Mouse (Mus musculus) kidney, adult 10 weeks (tissue): ENCODE results near the gene Olfr374. TPM values are rescaled to one million over a fixed set of nuclear protein-coding genes. Genes with fewer than 3 reads are reported as not detected.

Experiments used
- polyA plus RNA-seq: library from polyadenylated mRNA; stranded (reverse); fragments of 350-450 nt; fragmentation: Illumina TruSeq; extraction: RNeasy Lipid Tissue Mini Kit (QIAGEN cat#74804); gene quantifications from one replicate; pipeline ENCODE4 v1.2.3, GENCODE M21; 2014; ENCODE audit warnings: low read depth, low replicate concordance

Olfr374 gene
- not detected for polyA plus RNA-seq

DNA sequence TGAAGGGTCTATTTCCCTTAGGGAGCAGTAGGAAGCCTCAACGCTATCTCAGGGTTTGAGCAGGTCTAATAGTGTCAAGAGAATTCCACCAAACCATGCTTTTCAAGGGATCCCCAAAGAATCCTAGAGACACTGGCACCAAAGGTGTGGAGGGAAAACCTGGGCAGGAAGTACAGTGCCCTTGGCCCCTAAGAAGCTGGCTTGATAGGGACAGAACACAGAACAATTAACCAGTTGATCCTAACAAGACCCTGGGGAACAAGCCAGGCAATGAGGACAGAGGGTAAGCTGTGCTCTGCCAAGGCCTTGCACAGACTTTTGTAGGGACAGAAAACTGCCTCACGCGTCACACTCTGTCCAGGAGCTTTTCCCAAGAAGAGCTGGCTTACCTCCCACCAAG lies at the start of gene Olfr374:
Gene Olfr374, plus strand, starts transcription at position 301 of the 400 bp plus-strand sequence.

GRCm38 (mm10) chr8:72082877-72083276 lies 24.0 kb upstream of the Olfr374 start, which contains the start of gene Olfr373:
Olfr373 (plus strand) TSS chr8:72083177.

GRCm38 (mm10) chr8:72134756-72135445 lies 28.1 kb downstream of the Olfr374 start, which contains the start of gene Tpm4:
Tpm4 (plus strand) TSS chr8:72134975.

DNA sequence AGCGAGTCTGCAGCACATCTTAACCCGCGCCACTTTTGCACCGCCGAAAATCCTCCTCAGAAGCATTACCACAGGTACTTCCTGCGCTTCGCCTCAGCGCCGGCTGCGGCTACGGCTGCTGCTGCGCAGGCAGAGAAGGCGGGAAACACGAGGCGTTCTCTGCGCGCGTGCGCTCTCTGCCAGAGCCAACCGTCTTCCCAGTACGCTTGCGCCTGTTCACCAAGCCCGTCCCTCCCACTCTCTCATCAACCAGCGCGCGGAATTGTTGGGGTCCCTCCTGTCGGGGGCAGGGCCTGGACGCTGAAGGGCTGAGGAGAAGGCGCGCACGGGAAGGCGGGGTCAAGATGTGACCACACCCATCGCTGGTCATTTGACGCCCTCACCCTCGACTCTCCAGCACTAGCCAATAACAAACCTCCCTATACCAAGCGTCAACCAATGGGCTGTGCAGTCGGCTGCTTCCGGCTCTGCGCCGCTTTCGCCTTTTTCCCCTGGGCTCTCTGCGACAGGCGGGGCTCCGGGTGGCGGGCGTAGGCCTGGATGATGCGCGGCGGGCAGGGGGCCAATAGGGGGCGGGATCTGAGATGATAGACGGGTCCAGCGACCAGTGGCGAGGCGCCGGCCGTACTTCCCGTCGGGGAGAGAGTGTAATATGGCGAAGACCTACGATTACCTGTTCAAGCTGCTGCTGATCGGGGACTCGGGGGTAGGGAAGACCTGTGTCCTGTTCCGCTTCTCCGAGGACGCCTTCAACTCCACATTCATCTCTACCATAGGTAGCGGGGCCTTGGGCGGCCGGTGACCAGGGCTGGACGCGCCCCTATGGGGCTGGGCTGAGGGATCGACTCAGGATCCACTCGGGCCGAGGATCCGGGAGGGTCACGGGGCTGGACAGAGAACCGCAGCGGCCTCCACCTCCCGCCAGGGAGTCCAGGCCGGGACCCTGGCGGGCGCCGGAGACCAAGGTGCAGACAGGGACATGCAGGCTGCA lies 54.2 kb downstream of the Olfr374 start, which contains the start of gene Rab8a:
Gene Rab8a, plus strand, starts transcription at position 494 of the 991 bp plus-strand sequence.

Other genes starting within 250 kb of the Olfr374 start
- gene Zfp709, start 225.0 kb upstream of the Olfr374 start, polyA plus RNA-seq = 13.3 TPM
- 15.6 TPM for gene Zfp882, start 198.4 kb upstream of the Olfr374 start, polyA plus RNA-seq
- gene Zfp617, start 198.4 kb upstream of the Olfr374 start, polyA plus RNA-seq = 97.8 TPM
- gene Zfp961, start 156.0 kb upstream of the Olfr374 start, polyA plus RNA-seq = 53.4 TPM
- not detected for gene Cyp4f18, start 97.4 kb upstream of the Olfr374 start, polyA plus RNA-seq
- not detected for gene Olfr372, start 65.8 kb upstream of the Olfr374 start, polyA plus RNA-seq
- gene Olfr373, start 23.9 kb upstream of the Olfr374 start, polyA plus RNA-seq = not detected
- gene Tpm4, start 27.9 kb downstream of the Olfr374 start, polyA plus RNA-seq = 294 TPM
- 51.6 TPM for gene Rab8a, start 54.2 kb downstream of the Olfr374 start, polyA plus RNA-seq
- not detected for gene Hsh2d, start 82.6 kb downstream of the Olfr374 start, polyA plus RNA-seq
- not detected for gene Cib3, start 105.8 kb downstream of the Olfr374 start, polyA plus RNA-seq
- gene Gm11034, start 106.6 kb downstream of the Olfr374 start, polyA plus RNA-seq = not detected
- gene Fam32a, start 112.7 kb downstream of the Olfr374 start, polyA plus RNA-seq = 66.1 TPM
- gene Ap1m1, start 133.0 kb downstream of the Olfr374 start, polyA plus RNA-seq = 7.8 TPM
- gene Gm10282, start 198.2 kb downstream of the Olfr374 start, polyA plus RNA-seq = 1.4 TPM
- gene Klf2, start 212.0 kb downstream of the Olfr374 start, polyA plus RNA-seq = 8.0 TPM